Mouse (Mus musculus) hematopoietic stem cell, adult 5-6 weeks (primary cell): Measurements from ENCODE around the gene Gabarap. TPM values are rescaled to one million over a fixed set of nuclear protein-coding genes. Genes with fewer than 3 reads are reported as not detected.
A peak's percentile ranks its signal among the peaks of the same experiment; 100 is the strongest.

ENCODE experiments used
- ATAC-seq, 2 experiments: fragments of 125-278 bp in 1 of 2; replicated peaks in 1 of 2; 2 replicates each; pipeline ENCODE4 v1.8.0; 2016 to 2017; ENCODE audit warnings: inconsistent platforms in 2 of 2, mild to moderate bottlenecking in 2 of 2, moderate number of reproducible peaks in 2 of 2, low read depth in 1 of 2, moderate TSS enrichment in 1 of 2; ENCODE audit not compliant: low FRiP score in 2 of 2, poor library complexity in 2 of 2, severe bottlenecking in 2 of 2, insufficient read depth in 1 of 2, low TSS enrichment in 1 of 2
- total RNA-seq: library from RNA; stranded (forward); fragments of 172-1452, 232-1000 nt; gene quantifications from 2 replicates; pipeline ENCODE4 v1.2.3, GENCODE M21; 2017

Gene Gabarap
- total RNA-seq, 1 experiment from 2014 or later, result 211 TPM

DNA sequence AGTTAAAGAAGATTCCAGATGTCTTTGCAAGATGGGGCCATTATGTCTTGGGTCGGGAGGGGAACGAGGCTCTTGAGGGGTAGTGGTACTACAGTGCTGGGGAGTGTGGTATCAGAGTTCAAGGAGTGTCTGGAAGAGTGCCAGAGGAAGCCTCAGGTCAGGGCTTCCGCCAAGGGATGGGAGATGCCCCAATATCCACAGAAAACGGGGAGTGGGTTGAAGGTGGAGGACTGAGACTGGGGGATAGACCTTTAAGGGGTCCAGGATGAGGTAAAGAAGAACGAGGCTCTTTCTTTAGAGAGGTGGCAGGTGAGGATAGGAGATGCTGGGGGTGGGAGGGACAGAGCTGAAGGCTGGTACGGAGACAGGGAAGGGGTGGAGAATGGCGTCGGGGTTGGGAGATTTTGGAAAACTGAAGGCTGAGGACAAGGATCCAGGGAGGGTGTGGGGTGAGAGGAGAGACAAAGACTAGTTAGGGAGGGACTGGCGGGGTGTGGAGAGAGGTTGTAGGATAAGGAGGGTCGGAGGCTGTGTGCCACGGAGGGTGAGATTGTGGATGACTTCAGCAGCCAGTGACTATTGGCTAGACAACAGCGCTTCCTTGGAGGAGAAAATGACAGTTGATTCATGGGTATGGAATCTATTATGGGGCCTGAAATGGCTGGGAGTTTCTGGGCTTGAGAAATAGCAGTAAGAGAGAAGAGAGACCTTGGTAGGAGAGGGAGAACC lies 37.6 kb downstream of the Gabarap start:
- ATAC-seq, result no peak

DNA sequence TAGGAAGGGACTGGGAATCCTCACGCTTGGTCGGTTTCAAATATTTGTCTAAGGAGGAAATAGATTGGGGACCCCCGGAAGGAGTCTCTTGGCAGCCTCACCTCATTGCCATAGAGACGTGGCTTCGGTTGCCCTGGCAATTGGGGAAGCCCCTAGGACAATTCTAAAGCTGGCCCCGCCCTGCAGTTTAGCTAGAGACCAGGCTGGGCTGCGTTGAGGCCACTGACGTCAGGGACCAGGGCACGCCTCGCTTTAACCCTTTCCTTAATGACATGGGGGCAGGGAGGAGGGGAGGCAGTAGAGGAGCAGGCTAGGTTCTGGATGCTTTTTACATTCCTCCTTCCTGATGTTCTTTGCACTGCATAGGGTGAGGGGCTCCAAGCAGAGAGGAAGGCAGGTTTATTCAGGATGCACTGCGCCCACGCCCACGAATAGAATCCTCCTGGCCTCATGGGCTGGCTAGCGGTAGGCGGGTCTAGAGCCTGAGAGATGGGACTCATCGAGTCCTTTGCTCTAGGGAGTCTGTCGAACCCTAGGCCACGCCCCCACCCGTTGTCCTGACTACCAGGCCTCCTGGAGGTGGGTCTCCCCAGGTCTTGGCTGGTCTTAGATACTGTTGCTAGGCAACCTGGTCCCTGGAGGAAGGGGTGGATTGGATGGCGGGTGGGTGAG lies 38.3 kb downstream of the Gabarap start:
- ATAC-seq, result peak; percentile 69 to 80

DNA sequence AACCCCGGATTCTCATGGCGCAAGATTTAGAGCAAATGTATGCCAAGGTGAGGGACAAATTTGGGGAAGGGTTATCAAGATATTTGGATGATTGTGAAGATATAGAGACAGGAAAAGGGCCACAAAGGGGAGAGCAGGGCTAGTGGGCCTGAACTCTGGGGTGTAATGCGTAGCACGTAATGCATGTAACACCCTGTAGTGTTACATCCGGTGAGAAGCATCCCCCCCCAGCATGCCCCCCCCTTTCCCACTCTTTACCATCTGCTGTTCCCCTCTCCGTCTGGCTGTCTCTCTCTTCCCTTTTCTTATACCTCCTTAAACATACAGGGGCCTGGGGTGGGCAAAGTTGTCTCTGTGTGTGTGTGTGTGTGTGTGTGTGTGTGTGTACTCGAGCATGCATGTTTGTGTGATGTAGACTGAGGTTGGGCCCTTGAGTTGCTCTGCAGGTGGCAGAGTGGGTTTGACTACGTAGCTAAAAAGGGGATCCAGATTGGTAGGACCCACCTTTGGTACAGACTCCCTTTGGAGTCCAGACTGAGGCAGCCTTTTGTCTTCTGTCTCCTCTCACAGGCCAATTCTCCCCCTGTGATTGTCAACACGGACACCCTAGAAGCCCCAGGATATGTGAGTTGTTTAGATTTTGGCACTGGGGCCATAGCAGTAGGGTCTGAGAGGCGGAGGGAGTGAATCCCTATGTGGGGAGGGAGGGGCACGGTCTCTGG lies 39.0 kb downstream of the Gabarap start:
- 0 out of 4 replicates have a peak, but pooled peaks of 1 of the 2 experiments have one; percentile 12 for ATAC-seq

DNA sequence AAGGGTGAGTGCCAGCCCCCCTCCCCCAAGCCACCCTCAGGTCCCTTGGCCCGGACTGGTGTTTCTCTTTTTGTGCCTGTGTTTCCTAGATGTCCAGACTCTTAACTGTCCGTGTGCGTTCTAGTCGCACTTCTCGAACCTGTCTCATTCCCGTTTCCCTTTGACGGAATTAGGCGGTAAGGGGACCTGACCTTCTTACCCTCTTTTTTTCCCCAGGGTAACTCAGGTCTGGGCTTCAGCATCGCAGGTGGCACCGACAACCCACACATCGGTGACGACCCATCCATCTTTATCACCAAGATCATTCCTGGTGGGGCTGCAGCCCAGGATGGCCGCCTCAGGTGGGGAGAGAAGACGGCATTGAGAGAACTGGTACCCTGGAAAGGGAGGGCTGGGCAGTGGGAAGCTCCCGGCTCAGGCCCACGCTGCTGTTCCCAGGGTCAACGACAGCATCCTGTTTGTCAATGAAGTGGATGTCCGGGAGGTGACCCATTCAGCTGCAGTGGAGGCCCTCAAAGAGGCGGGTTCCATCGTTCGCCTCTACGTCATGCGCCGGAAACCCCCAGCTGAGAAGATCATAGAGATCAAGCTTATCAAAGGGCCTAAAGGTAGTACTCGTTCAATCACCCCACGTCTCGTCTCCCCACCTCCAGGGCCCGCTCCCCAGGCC lies 39.8 kb downstream of the Gabarap start:
- ATAC-seq, result no peak

DNA sequence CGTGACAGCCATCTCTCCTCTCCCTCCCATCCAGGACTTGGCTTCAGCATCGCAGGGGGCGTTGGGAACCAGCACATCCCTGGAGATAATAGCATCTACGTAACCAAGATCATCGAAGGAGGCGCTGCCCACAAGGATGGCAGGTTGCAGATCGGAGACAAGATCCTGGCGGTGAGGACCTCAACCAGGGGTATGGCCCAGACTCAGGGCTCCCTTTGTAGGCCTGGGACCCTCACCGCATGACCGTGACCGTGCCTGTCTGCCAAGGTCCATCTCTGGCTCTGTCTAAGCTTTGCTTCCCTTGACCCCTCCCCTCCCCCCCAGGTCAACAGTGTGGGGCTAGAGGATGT lies 40.4 kb downstream of the Gabarap start:
- ATAC-seq, result no peak

DNA sequence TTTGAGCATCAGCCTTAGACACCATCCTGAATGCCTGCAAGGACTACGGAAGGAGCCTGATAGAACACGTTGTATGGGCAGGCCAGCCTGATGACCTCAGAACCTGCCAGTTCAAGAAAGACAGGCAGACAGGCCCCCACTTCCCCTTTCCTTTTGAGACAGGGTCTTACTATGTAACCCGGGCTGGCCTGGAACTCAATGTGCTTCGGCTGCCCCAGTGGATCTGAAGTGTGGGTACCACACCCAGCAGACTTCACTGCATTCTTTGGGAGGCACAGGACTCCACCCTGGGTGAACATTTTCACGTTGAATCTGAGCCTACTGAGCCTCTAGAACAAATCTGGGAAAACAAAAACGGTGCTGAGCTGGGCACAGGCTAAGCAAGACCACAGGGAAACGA lies 47.2 kb downstream of the Gabarap start:
- no peak for ATAC-seq

DNA sequence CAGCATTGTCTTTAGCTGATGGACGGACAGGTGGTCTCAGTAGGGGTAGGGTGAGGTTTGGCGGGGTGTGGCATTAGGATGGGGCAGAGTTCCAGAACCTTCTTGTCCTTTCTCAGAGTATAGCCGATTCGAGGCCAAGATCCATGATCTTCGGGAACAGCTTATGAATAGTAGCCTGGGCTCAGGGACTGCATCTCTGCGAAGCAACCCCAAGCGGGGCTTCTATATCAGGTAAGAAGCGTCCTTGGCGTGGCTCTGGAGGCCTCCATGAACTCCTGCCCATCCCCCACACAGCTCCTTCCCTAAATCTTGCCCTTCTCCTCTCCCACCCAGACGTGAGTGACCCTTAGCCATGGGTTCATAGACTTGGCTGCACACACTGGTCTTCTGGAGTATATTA lies 48.7 kb downstream of the Gabarap start:
- ATAC-seq, result no peak

DNA sequence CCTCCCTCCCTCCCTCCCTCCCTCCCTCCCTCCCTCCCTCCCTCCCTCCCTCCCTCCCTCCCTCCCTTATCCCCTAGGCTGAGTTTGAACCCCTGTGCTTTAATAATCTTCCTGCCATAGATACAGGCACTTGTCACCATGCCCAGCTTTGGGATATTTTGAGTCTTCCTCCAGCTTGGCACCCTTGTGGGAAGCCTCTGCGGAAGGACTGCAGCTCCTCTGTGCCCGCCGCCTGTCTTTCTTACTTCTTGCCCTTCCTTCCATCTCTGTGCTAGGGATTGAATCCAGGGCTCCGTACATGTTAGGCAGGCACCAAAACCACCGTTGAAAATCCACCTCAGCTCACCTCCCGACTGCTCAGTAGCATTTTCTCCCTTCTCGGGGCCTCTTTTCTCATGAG lies 49.2 kb downstream of the Gabarap start:
- no peak for ATAC-seq

DNA sequence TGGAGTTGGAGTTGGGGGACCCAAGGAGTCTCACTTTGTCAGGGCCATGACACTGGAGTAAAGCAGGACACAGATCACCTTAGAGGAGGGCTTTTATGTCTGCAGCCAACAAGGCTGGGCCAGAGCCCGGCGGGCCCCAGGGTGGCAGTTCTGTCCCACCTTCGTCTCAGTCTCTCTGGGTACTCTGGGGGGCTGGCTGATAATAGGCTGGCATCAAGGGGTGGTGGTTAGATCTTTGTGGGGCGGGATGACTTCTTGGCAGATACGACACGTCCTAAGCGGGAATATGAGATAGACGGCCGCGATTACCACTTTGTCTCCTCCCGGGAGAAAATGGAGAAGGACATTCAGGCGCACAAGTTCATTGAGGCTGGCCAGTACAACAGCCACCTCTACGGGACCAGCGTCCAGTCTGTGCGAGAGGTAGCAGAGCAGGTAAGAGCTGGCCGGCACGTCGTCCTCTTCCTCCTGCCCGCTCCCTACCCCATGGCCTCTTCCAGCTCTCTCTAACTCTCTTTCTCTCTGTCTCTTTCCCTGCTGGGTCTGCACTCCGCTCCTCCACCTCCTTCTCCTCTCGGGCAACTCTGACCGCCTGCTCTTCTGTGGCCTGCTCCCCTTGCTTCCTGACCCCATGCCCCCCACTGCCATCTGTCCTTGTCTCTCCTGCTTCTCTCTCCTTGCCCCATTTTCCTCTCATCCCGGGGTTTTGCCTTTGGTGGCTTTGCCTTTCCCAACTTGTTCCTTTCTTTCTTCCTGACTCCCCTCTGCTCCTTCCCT lies 51.6 kb downstream of the Gabarap start:
- no peak for ATAC-seq

DNA sequence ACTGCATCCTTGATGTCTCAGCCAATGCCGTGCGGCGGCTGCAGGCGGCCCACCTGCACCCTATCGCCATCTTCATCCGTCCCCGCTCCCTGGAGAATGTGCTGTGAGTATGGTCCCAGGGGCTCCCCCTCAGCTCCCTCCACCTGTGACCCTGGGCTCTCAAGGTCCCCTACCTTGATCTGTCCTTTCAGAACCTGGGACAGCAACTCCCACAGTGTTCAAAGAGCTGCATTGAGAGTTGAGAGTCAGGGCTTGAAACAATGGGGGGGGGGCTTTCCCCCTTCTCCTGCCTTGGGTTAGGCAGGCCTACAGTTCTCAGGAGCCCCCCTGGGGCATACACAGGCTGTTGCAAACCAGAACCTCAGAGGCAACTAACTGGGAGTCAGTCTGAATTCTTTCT lies 52.7 kb downstream of the Gabarap start:
- ATAC-seq, result no peak

Other genes starting within 250 kb of the Gabarap start
- 11.3 and 55.7 TPM in 2 replicates for gene Polr2a, start 232.5 kb upstream of the Gabarap start, total RNA-seq
- gene Slc35g3, start 229.2 kb upstream of the Gabarap start, total RNA-seq, result not detected in 2 replicates
- gene Zbtb4, start 225.2 kb upstream of the Gabarap start, total RNA-seq, result 4.4 and 6.9 TPM in 2 replicates
- gene Chrnb1, start 195.2 kb upstream of the Gabarap start, total RNA-seq, result 11.4 and 21.2 TPM in 2 replicates
- gene Fgf11, start 189.3 kb upstream of the Gabarap start, total RNA-seq, result 3.9 and 5.4 TPM in 2 replicates
- gene Tmem102, start 185.5 kb upstream of the Gabarap start, total RNA-seq, result 0.30 and 1.0 TPM in 2 replicates
- gene Gm39566, start 175.8 kb upstream of the Gabarap start, total RNA-seq, result not detected in 2 replicates
- not detected in 2 replicates for gene Spem2, start 172.7 kb upstream of the Gabarap start, total RNA-seq
- gene Spem1, start 169.0 kb upstream of the Gabarap start, total RNA-seq, result not detected in 2 replicates
- 8.7 and 17.8 TPM in 2 replicates for gene Nlgn2, start 153.4 kb upstream of the Gabarap start, total RNA-seq
- gene Tmem256, start 152.6 kb upstream of the Gabarap start, total RNA-seq, result 130 and 149 TPM in 2 replicates
- 27.2 and 33.3 TPM in 2 replicates for gene Plscr3, start 144.8 kb upstream of the Gabarap start, total RNA-seq
- 0.50 and 4.4 TPM in 2 replicates for gene Tnk1, start 132.4 kb upstream of the Gabarap start, total RNA-seq
- gene Tmem95, start 113.1 kb upstream of the Gabarap start, total RNA-seq, result not detected in 2 replicates
- gene Kctd11, start 109.7 kb upstream of the Gabarap start, total RNA-seq, result 1.3 and 2.7 TPM in 2 replicates
- gene Acap1, start 95.6 kb upstream of the Gabarap start, total RNA-seq, result 136 and 171 TPM in 2 replicates
- gene 2810408A11Rik, start 90.2 kb upstream of the Gabarap start, total RNA-seq, result 12.1 and 33.3 TPM in 2 replicates
- 23.3 and 34.1 TPM in 2 replicates for gene Neurl4, start 90.1 kb upstream of the Gabarap start, total RNA-seq
- gene Gps2, start 77.3 kb upstream of the Gabarap start, total RNA-seq, result 37.0 and 64.9 TPM in 2 replicates
- 553 and 938 TPM in 2 replicates for gene Eif5a, start 69.2 kb upstream of the Gabarap start, total RNA-seq
- gene Ybx2, start 55.3 kb upstream of the Gabarap start, total RNA-seq, result 0.60 TPM in 1 of 2 replicates, not detected in the other
- gene Slc2a4, start 43.0 kb upstream of the Gabarap start, total RNA-seq, result not detected in 2 replicates
- 0.31 and 6.3 TPM in 2 replicates for gene Cldn7, start 26.4 kb upstream of the Gabarap start, total RNA-seq
- gene Ctdnep1, start 10.0 kb upstream of the Gabarap start, total RNA-seq, result 17.3 and 21.4 TPM in 2 replicates
- 48.6 and 59.9 TPM in 2 replicates for gene Elp5, start 8.6 kb upstream of the Gabarap start, total RNA-seq
- 44.2 and 45.3 TPM in 2 replicates for gene Phf23, start 4.6 kb downstream of the Gabarap start, total RNA-seq
- gene Dvl2, start 9.5 kb downstream of the Gabarap start, total RNA-seq, result 22.6 and 35.9 TPM in 2 replicates
- 42.8 and 51.7 TPM in 2 replicates for gene Acadvl, start 24.3 kb downstream of the Gabarap start, total RNA-seq
- gene Dlg4, start 25.8 kb downstream of the Gabarap start, total RNA-seq, result 9.3 and 10.0 TPM in 2 replicates
- gene Asgr1, start 62.9 kb downstream of the Gabarap start, total RNA-seq, result 1.1 TPM in 1 of 2 replicates, not detected in the other
- 0.45 TPM in 1 of 2 replicates, not detected in the other for gene Asgr2, start 101.5 kb downstream of the Gabarap start, total RNA-seq
- 1.2 and 5.9 TPM in 2 replicates for gene Mgl2, start 139.2 kb downstream of the Gabarap start, total RNA-seq
- gene Clec10a, start 165.1 kb downstream of the Gabarap start, total RNA-seq, result 9.9 and 14.6 TPM in 2 replicates
- 5.9 and 10.0 TPM in 2 replicates for gene Slc16a11, start 221.6 kb downstream of the Gabarap start, total RNA-seq
- gene Slc16a13, start 229.9 kb downstream of the Gabarap start, total RNA-seq, result 13.4 and 15.6 TPM in 2 replicates
- gene Bcl6b, start 238.7 kb downstream of the Gabarap start, total RNA-seq, result 0.69 and 1.4 TPM in 2 replicates
- 19.7 and 35.1 TPM in 2 replicates for gene 0610010K14Rik, start 246.8 kb downstream of the Gabarap start, total RNA-seq
- gene Gm21988, start 248.7 kb downstream of the Gabarap start, total RNA-seq, result 3.7 TPM in 1 of 2 replicates, not detected in the other
- 19.7 and 22.5 TPM in 2 replicates for gene Rnasek, start 248.7 kb downstream of the Gabarap start, total RNA-seq